Mouse (Mus musculus) lung, embryonic 14.5 days (tissue): ENCODE results near the gene Cecr2. TPM values are rescaled to one million over a fixed set of nuclear protein-coding genes. Genes with fewer than 3 reads are reported as not detected.
"Not testable (repeated sequence)": the region's sequence is repeated elsewhere in the genome, so short reads cannot be mapped to it uniquely, and the experiment has no call there.

Source experiments
- ATAC-seq: fragments of 200-750 bp; cut with Nextera tagmentation; 2 replicates; pipeline ENCODE4 v1.8.0; 2017; ENCODE audit warnings: mild to moderate bottlenecking, moderate TSS enrichment, moderate library complexity; ENCODE audit not compliant: insufficient read depth
- DNase-seq: peaks from one replicate; pipeline ENCODE4 v3.0.0-alpha.2; 2015
- H3K27ac ChIP-seq: fragments of 300-500 bp; sonication (generic); 2 replicates; pipeline ENCODE4 v1.5.1; 2014; ENCODE audit warnings: low read depth, mild to moderate bottlenecking, moderate library complexity
- H3K27me3 ChIP-seq: fragments of 300-500 bp; sonication (generic); 2 replicates; pipeline ENCODE4 v1.6.1; 2014; ENCODE audit warnings: low read length, control low read depth; ENCODE audit not compliant: insufficient read depth
- H3K36me3 ChIP-seq: fragments of 300-500 bp; sonication (generic); 2 replicates; pipeline ENCODE4 v1.6.1; 2014; ENCODE audit warnings: control low read depth; ENCODE audit not compliant: insufficient read depth
- H3K4me1 ChIP-seq: fragments of 300-500 bp; sonication (generic); 2 replicates; pipeline ENCODE4 v1.6.1; 2014; ENCODE audit warnings: antibody characterized with exemption, control low read depth; ENCODE audit not compliant: insufficient read depth
- H3K4me2 ChIP-seq: fragments of 300-500 bp; sonication (generic); 2 replicates; pipeline ENCODE4 v1.6.1; 2014; ENCODE audit warnings: mild to moderate bottlenecking
- H3K4me3 ChIP-seq: fragments of 300-500 bp; sonication (generic); 2 replicates; pipeline ENCODE4 v1.5.1; 2014; ENCODE audit warnings: low read depth, low read length
- H3K9ac ChIP-seq: fragments of 300-500 bp; sonication (generic); 2 replicates; pipeline ENCODE4 v1.6.1; 2014
- H3K9me3 ChIP-seq: fragments of 300-500 bp; sonication (generic); 2 replicates; pipeline ENCODE4 v1.6.1; 2016; ENCODE audit warnings: low read depth, low read length, control low read depth
- CTCF ChIP-seq: IDR thresholded peaks from 2 replicates; pipeline ENCODE4 v1.5.1; 2016; ENCODE audit warnings: antibody characterized with exemption, low read depth
- WGBS: fragments of 180-500 bp; shearing (Covaris S2); extraction: QIAGEN DNeasy Blood & Tissue Kit; methylation state at CpG from one replicate; pipeline ENCODE4 v1.1.7; 2014; 5-methylcytosine and 5-hydroxymethylcytosine counted together
- polyA plus RNA-seq: library from polyadenylated mRNA; unstranded; fragments of >200 nt; fragmentation: Nextera tagmentation; extraction: Ambion mirVana; gene quantifications from 2 replicates; pipeline ENCODE4 v1.2.1, GENCODE M21; 2014

The Cecr2 gene
- polyA plus RNA-seq, 1 experiment from 2014 or later = 3.8 TPM

GRCm38 (mm10) chr6:120798019-120798418, 131.8 kb downstream of the Cecr2 start:
- no peak for TF ChIP-seq CTCF
- H3K4me3 ChIP-seq = no peak overlapping the region
- no peak overlapping the region for H3K27ac ChIP-seq
- no peaks in the 10 kb centered on the region for H3K27me3 ChIP-seq
- no peaks in the 10 kb centered on the region for H3K9me3 ChIP-seq
- WGBS = 80% methylated on average over 7 of the region's 7 CpGs
- H3K4me1 ChIP-seq = no peaks in the 10 kb centered on the region
- H3K9ac ChIP-seq = no peak overlapping the region
- peaks cover 96% of the 10 kb centered on the region for H3K36me3 ChIP-seq
- ATAC-seq (no peak), DNase-seq (no peak)
- H3K4me2 ChIP-seq = no peak overlapping the region

- H3K9ac ChIP-seq = no peak overlapping the region
- peaks cover 96% of the 10 kb centered on the region for H3K36me3 ChIP-seq
- no peaks in the 10 kb centered on the region for H3K9me3 ChIP-seq
- no peak for TF ChIP-seq CTCF
- 77% methylated on average over 4 of the region's 4 CpGs for WGBS
- no peaks in the 10 kb centered on the region for H3K27me3 ChIP-seq
- H3K27ac ChIP-seq = no peak overlapping the region
- DNase-seq (no peak), ATAC-seq (no peak)
- no peaks in the 10 kb centered on the region for H3K4me1 ChIP-seq
- no peak overlapping the region for H3K4me2 ChIP-seq
- no peak overlapping the region for H3K4me3 ChIP-seq
Observed at GRCm38 (mm10) chr6:120798905-120799304, 132.7 kb downstream of the Cecr2 start.

GRCm38 (mm10) chr6:120799581-120800041, 133.4 kb downstream of the Cecr2 start:
- H3K4me1 ChIP-seq = no peaks in the 10 kb centered on the region
- no peak overlapping the region for H3K9ac ChIP-seq
- 84% methylated on average over 4 of the region's 4 CpGs for WGBS
- H3K27ac ChIP-seq = no peak overlapping the region
- H3K9me3 ChIP-seq = no peaks in the 10 kb centered on the region
- H3K4me2 ChIP-seq = no peak overlapping the region
- ATAC-seq (no peak), DNase-seq (no peak)
- TF ChIP-seq CTCF = no peak
- H3K4me3 ChIP-seq = no peak overlapping the region
- H3K36me3 ChIP-seq = peaks cover 96% of the 10 kb centered on the region
- H3K27me3 ChIP-seq = no peaks in the 10 kb centered on the region

GRCm38 (mm10) chr6:120806999-120807737, 141.0 kb downstream of the Cecr2 start:
- ATAC-seq (no peak), DNase-seq (no peak)
- H3K4me2 ChIP-seq = no peak overlapping the region
- no peak overlapping the region for H3K27ac ChIP-seq
- no peak for TF ChIP-seq CTCF
- peaks cover 83% of the 10 kb centered on the region for H3K36me3 ChIP-seq
- H3K9me3 ChIP-seq = no peaks in the 10 kb centered on the region
- H3K4me3 ChIP-seq = no peak overlapping the region
- H3K9ac ChIP-seq = no peak overlapping the region
- H3K4me1 ChIP-seq = no peaks in the 10 kb centered on the region
- no peaks in the 10 kb centered on the region for H3K27me3 ChIP-seq
- 72% methylated on average over 5 of the region's 5 CpGs for WGBS

GRCm38 (mm10) chr6:120807738-120808081, 141.5 kb downstream of the Cecr2 start:
- Histone ChIP-seq H3K9ac (no peak overlapping the region), H3K4me1 (no peaks in the 10 kb centered on the region), H3K9me3 (no peaks in the 10 kb centered on the region), H3K4me2 (no peak overlapping the region), H3K27me3 (no peaks in the 10 kb centered on the region), H3K4me3 (no peak overlapping the region), H3K27ac (no peak overlapping the region), H3K36me3 (peaks cover 77% of the 10 kb centered on the region)
- no peak for ATAC-seq
- DNase-seq = no peak
- 67% methylated on average over 4 of the region's 4 CpGs for WGBS
- TF ChIP-seq CTCF = no peak

- H3K4me2 ChIP-seq, H3K9me3 ChIP-seq, H3K27me3 ChIP-seq, H3K27ac ChIP-seq, H3K4me3 ChIP-seq, DNase-seq, ATAC-seq, H3K9ac ChIP-seq, H3K4me1 ChIP-seq: not testable (repeated sequence)
- WGBS = 94% methylated on average over 7 of the region's 10 CpGs
- peaks cover 37% of the 10 kb centered on the region for H3K36me3 ChIP-seq
Observed at GRCm38 (mm10) chr6:120811999-120812398, 145.8 kb downstream of the Cecr2 start.

- DNase-seq (no peak), ATAC-seq (no peak)
- H3K4me3 ChIP-seq = no peak overlapping the region
- no peaks in the 10 kb centered on the region for H3K27me3 ChIP-seq
- no peak overlapping the region for H3K9ac ChIP-seq
- peaks cover 6% of the 10 kb centered on the region; the same call in 1 of the 2 replicates for H3K4me1 ChIP-seq
- no peak for TF ChIP-seq CTCF
- H3K36me3 ChIP-seq = peaks cover 23% of the 10 kb centered on the region
- no peak overlapping the region for H3K27ac ChIP-seq
- no peaks in the 10 kb centered on the region for H3K9me3 ChIP-seq
- WGBS = 99% methylated on average over 2 of the region's 2 CpGs
- no peak overlapping the region for H3K4me2 ChIP-seq
Observed at GRCm38 (mm10) chr6:120819294-120819693, 153.1 kb downstream of the Cecr2 start.
